Mouse (Mus musculus) liver, embryonic 12.5 days (tissue): ENCODE data around the gene Gm17018. TPM values are rescaled to one million over a fixed set of nuclear protein-coding genes. Genes with fewer than 3 reads are reported as not detected.

Experiments
- ATAC-seq: fragments of 200-750 bp; cut with Nextera tagmentation; 2 replicates; pipeline ENCODE4 v1.8.0; 2017; ENCODE audit warnings: moderate number of reproducible peaks, mild to moderate bottlenecking, moderate library complexity
- H3K27ac ChIP-seq: fragments of 300-500 bp; sonication (generic); 2 replicates; pipeline ENCODE4 v1.5.1; 2016; ENCODE audit warnings: mild to moderate bottlenecking
- H3K27me3 ChIP-seq: fragments of 300-500 bp; sonication (generic); replicated peaks from 2 replicates; pipeline ENCODE4 v1.6.1; 2016; ENCODE audit warnings: mild to moderate bottlenecking, moderate library complexity
- H3K36me3 ChIP-seq: fragments of 300-500 bp; sonication (generic); 2 replicates; pipeline ENCODE4 v1.6.1; 2016; ENCODE audit warnings: mild to moderate bottlenecking, moderate library complexity
- H3K4me1 ChIP-seq: fragments of 300-500 bp; sonication (generic); 2 replicates; pipeline ENCODE4 v1.6.1; 2016
- H3K4me2 ChIP-seq: fragments of 300-500 bp; sonication (generic); 2 replicates; pipeline ENCODE4 v1.6.1; 2016; ENCODE audit warnings: mild to moderate bottlenecking, moderate library complexity
- H3K4me3 ChIP-seq: fragments of 300-500 bp; sonication (generic); 2 replicates; pipeline ENCODE4 v1.5.1; 2016; ENCODE audit warnings: mild to moderate bottlenecking, moderate library complexity
- H3K9ac ChIP-seq: fragments of 300-500 bp; sonication (generic); 2 replicates; pipeline ENCODE4 v1.6.1; 2016; ENCODE audit warnings: mild to moderate bottlenecking, moderate library complexity
- H3K9me3 ChIP-seq: fragments of 300-500 bp; sonication (generic); replicated peaks from 2 replicates; pipeline ENCODE4 v1.6.1; 2016; ENCODE audit warnings: mild to moderate bottlenecking, moderate library complexity
- WGBS: fragments of 180-500 bp; shearing (Covaris S2); methylation state at CpG from one replicate; pipeline ENCODE4 v1.1.7; 2016; ENCODE audit not compliant: insufficient replicate concordance; 5-methylcytosine and 5-hydroxymethylcytosine counted together
- polyA plus RNA-seq: library from polyadenylated mRNA; unstranded; fragments of >200 nt; fragmentation: Nextera tagmentation; extraction: Ambion mirVana; gene quantifications from 2 replicates; pipeline ENCODE4 v1.2.1, GENCODE M21; 2016

The Gm17018 gene
- polyA plus RNA-seq, 1 experiment from 2014 or later, result 25.5 TPM

GRCm38 (mm10) chr19:45552187-45552586, 8.2 kb upstream of the Gm17018 start:
- WGBS, result 46% methylated on average over 6 of the region's 6 CpGs
- no peak for ATAC-seq
- no peaks in the 10 kb centered on the region for H3K27me3 ChIP-seq
- H3K4me3 ChIP-seq, result no peak overlapping the region
- H3K4me1 ChIP-seq, result peaks cover 41% of the 10 kb centered on the region
- no peaks in the 10 kb centered on the region for H3K9me3 ChIP-seq
- H3K9ac ChIP-seq, result no peak overlapping the region
- peaks cover 45% of the 10 kb centered on the region for H3K36me3 ChIP-seq
- no peak overlapping the region for H3K4me2 ChIP-seq
- no peak overlapping the region for H3K27ac ChIP-seq

GRCm38 (mm10) chr19:45554136-45554535, 6.3 kb upstream of the Gm17018 start:
- H3K36me3 ChIP-seq, result peaks cover 54% of the 10 kb centered on the region
- WGBS, result 89% methylated on average over 11 of the region's 11 CpGs

DNA sequence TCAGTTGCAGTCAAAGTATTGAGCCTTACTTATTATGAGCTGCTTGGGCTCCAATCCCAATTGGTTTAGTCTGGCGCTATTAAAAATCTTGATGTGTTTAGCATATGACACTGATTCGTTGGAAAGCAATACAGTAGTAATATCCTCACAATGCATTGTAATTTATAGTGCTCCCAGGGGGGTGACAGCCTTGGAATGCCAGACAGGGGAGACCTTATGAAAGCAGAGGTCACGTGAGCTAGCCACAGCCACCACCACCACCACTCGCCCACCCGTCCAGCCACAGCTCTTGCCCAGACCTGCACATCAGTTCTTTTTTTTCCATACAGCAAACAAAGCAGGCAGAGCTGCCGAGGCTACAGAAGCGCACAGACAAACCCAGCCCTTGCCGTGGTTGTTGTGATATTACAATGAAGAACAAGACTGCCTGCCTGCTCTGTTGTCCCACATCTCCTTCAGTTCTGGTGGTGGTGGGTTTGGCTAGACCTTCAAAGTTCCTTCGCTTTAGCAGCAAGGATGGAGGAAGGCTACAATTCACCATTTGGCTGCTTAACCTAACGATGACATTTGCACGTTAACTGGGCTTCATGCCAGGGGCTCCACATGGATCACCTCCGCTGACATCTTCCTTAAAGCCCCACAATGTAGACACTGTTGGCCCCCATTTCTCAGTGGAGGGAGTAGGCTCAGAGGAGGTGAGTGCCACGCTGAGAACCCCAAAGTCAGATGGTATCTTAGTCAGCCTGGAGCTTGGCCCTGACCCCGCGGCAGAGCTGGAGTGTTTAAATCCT, 5.7 kb downstream of the Gm17018 start:
- 0 out of 2 replicates have a peak, but pooled peaks cover 4% of the 10 kb centered on the region for H3K36me3 ChIP-seq
- WGBS, result 69% methylated on average over 15 of the region's 15 CpGs

More at GRCm38 (mm10) chr19:45554136-45554535, 6.3 kb upstream of the Gm17018 start:
- H3K27ac ChIP-seq, result no peak overlapping the region
- H3K4me1 ChIP-seq, result peaks cover 26% of the 10 kb centered on the region
- H3K27me3 ChIP-seq, result no peaks in the 10 kb centered on the region
- H3K4me2 ChIP-seq, result no peak overlapping the region
- no peak for ATAC-seq
- no peak overlapping the region for H3K9ac ChIP-seq
- H3K9me3 ChIP-seq, result no peaks in the 10 kb centered on the region
- H3K4me3 ChIP-seq, result no peak overlapping the region

GRCm38 (mm10) chr19:45567367-45567766, 7.0 kb downstream of the Gm17018 start:
- Histone ChIP-seq H3K27ac (no peak overlapping the region), H3K9me3 (no peaks in the 10 kb centered on the region), H3K4me3 (no peak overlapping the region), H3K9ac (no peak overlapping the region), H3K36me3 (peaks cover 10% of the 10 kb centered on the region; the same call in 1 of the 2 replicates), H3K27me3 (no peaks in the 10 kb centered on the region), H3K4me1 (peaks cover 16% of the 10 kb centered on the region), H3K4me2 (no peak overlapping the region)
- WGBS, result 76% methylated on average over 14 of the region's 14 CpGs
- ATAC-seq, result no peak

More for the DNA sequence above, 5.7 kb downstream of the Gm17018 start:
- no peak for ATAC-seq
- no peak overlapping the region for H3K4me3 ChIP-seq
- H3K27ac ChIP-seq, result no peak overlapping the region
- peaks cover 22% of the 10 kb centered on the region for H3K4me1 ChIP-seq
- H3K9me3 ChIP-seq, result no peaks in the 10 kb centered on the region
- no peaks in the 10 kb centered on the region for H3K27me3 ChIP-seq
- no peak overlapping the region for H3K9ac ChIP-seq
- H3K4me2 ChIP-seq, result no peak overlapping the region

DNA sequence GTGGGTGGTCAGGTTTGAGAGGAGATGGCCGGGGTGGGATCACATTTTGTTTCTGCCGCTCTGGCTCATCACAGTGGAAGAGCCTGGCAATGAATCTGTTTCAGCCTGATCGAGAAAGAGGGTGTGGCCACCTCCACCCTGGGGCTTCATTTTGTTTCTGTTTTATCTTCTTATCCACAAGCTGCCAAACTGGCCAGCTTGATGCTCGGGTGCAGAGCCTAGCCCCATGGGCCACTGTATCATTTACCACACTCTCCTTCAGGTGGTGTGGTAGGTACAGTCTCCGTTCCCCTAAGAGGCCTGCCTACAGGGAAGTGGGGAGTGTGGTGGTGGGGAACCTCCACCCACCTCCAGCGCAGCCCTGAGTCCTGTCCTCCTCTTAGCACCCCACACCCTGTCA, 12.6 kb downstream of the Gm17018 start:
- Histone ChIP-seq H3K9me3 (no peaks in the 10 kb centered on the region), H3K4me2 (peak overlapping the region; percentile 29), H3K4me3 (no peak overlapping the region), H3K36me3 (peaks cover 25% of the 10 kb centered on the region), H3K27me3 (no peaks in the 10 kb centered on the region), H3K27ac (no peak overlapping the region), H3K4me1 (peaks cover 55% of the 10 kb centered on the region), H3K9ac (no peak overlapping the region)
- 39% methylated on average over 6 of the region's 6 CpGs for WGBS
- ATAC-seq, result peak; percentile 69

- WGBS, result 18% methylated on average over 6 of the region's 6 CpGs
- peak; percentile 57; the same call in 1 of the 2 replicates for ATAC-seq
- H3K36me3 ChIP-seq, result peaks cover 33% of the 10 kb centered on the region
- H3K4me3 ChIP-seq, result no peak overlapping the region
- H3K4me2 ChIP-seq, result no peak overlapping the region
- H3K27ac ChIP-seq, result no peak overlapping the region
- H3K9ac ChIP-seq, result no peak overlapping the region
- H3K9me3 ChIP-seq, result no peaks in the 10 kb centered on the region
- H3K4me1 ChIP-seq, result peaks cover 55% of the 10 kb centered on the region
- H3K27me3 ChIP-seq, result no peaks in the 10 kb centered on the region
Observed at GRCm38 (mm10) chr19:45573861-45574267, 13.4 kb downstream of the Gm17018 start.

DNA sequence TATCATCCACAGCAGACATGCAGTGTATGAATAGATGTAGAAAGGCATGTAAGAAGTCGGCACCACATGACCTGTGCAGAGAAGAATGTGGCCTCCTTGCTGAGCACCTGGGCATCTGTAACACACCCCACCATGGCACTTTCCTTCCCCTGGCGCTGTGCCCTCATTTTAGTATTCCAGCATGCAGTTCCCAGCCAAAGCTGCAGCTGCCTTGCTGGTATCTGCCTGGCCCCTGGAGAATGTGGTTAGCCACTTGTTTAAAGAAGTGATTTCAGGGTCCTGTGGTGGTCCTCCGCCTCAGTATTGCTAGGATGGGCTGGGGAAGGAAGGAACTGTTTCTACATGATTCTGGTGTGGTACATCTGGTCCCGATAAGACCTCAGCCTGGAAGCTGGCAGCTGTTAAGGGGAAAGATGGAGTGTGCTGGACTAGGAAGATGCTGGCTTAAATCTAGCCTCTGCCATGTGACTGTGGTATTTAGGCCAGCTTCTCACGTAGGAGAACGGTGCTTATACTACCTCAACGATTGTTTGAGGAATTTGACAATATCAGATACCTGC, 14.0 kb downstream of the Gm17018 start:
- Histone ChIP-seq H3K9me3 (no peaks in the 10 kb centered on the region), H3K27ac (no peak overlapping the region), H3K9ac (no peak overlapping the region), H3K4me2 (peak overlapping the region; percentile 15; the same call in 1 of the 2 replicates), H3K27me3 (no peaks in the 10 kb centered on the region), H3K4me3 (no peak overlapping the region), H3K4me1 (peaks cover 55% of the 10 kb centered on the region), H3K36me3 (peaks cover 39% of the 10 kb centered on the region)
- ATAC-seq, result no peak
- 34% methylated on average over 7 of the region's 7 CpGs for WGBS

- H3K9ac ChIP-seq, result no peak overlapping the region
- peaks cover 55% of the 10 kb centered on the region for H3K4me1 ChIP-seq
- no peaks in the 10 kb centered on the region for H3K27me3 ChIP-seq
- no peaks in the 10 kb centered on the region for H3K9me3 ChIP-seq
- WGBS, result 28% methylated on average over 19 of the region's 19 CpGs
- peak overlapping the region; percentile 54 for H3K27ac ChIP-seq
- H3K4me3 ChIP-seq, result no peak overlapping the region
- peaks cover 43% of the 10 kb centered on the region for H3K36me3 ChIP-seq
- peak overlapping the region; percentile 15 for H3K4me2 ChIP-seq
- ATAC-seq, result no peak; the same call in 1 of the 2 replicates
Observed at GRCm38 (mm10) chr19:45574941-45575631, 14.7 kb downstream of the Gm17018 start.

DNA sequence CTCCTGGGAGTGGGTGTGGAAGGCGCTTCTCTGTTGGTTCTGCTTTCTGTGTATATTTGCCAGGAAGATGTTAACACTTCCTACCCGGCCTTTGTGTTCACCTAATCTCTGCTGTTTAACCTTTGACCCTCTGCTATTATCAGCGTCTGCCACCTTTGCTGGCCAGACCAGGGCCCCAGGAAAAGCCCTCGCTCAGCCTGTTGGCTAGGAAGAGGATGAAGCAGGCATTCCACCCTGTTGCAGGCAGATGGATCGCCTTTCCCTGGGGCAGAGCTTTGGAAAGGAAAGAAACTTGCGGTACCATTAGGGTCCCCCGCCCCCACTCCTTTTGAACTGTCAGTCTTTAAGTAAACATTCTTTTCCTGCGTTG, 15.2 kb downstream of the Gm17018 start:
- Histone ChIP-seq H3K9ac (no peak overlapping the region), H3K27me3 (no peaks in the 10 kb centered on the region), H3K4me3 (no peak overlapping the region), H3K4me2 (peak overlapping the region; percentile 15), H3K4me1 (peaks cover 55% of the 10 kb centered on the region), H3K36me3 (peaks cover 48% of the 10 kb centered on the region), H3K9me3 (no peaks in the 10 kb centered on the region), H3K27ac (peak overlapping the region; percentile 27; the same call in 1 of the 2 replicates)
- WGBS, result 12% methylated on average over 8 of the region's 8 CpGs
- ATAC-seq, result no peak

DNA sequence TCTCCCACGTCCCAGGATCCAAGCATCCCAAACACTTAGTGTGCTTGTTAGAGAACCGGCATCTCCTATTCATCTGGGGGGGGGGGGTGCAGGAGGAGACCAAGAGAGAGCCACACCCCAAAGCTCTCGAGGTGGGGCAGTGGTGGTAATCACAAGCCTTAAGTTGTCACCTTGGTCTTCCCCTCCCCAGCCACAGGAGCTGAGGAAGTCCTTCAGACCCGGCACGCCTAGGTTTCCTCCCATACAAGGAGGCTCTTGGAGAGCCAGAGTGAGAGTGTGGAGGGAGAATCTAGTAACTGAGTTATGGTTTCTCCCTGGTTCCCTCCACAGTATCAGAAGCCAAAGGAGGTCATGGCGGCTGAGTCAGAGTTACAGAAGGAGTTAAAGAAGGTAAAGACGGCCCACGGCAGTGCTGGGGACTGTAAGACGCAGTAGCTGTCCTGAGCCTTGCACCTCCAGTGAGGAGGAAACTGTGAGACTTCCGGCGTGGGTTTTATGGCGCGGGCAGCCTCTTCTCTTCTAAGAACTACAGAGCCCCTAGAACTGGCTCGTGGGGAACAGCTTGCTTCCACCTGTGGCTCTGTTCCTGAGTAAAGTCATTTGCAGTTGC, 16.8 kb downstream of the Gm17018 start:
- H3K4me3 ChIP-seq, result no peak overlapping the region
- no peaks in the 10 kb centered on the region for H3K27me3 ChIP-seq
- WGBS, result 51% methylated on average over 14 of the region's 14 CpGs
- no peak overlapping the region for H3K9ac ChIP-seq
- no peaks in the 10 kb centered on the region for H3K9me3 ChIP-seq
- no peak for ATAC-seq
- peaks cover 60% of the 10 kb centered on the region for H3K4me1 ChIP-seq
- H3K36me3 ChIP-seq, result peaks cover 46% of the 10 kb centered on the region
- no peak overlapping the region; the same call in 1 of the 2 replicates for H3K27ac ChIP-seq
- no peak overlapping the region for H3K4me2 ChIP-seq

DNA sequence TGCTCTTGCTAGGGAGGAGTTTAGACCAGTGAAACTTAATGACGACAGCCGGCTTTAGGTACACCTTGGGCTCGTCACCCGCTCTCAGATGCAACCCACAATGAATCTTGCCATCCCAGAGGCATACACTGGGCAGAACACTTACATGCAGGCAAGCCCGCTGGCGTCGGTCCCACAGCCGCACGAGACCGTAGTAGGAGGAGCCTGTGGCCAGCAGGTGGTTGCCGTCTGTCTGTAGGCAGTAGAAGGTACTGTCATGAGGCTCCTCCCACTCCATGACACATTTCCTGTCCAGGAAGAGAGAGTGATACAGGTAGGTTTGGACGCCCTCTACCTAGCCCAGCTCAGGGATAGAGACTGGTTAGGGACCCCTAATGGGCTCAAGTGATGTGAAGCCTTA, 18.6 kb downstream of the Gm17018 start:
- no peak for ATAC-seq
- Histone ChIP-seq H3K4me2 (no peak overlapping the region), H3K9me3 (no peaks in the 10 kb centered on the region), H3K4me3 (no peak overlapping the region), H3K9ac (no peak overlapping the region), H3K27me3 (no peaks in the 10 kb centered on the region), H3K4me1 (peaks cover 50% of the 10 kb centered on the region), H3K36me3 (peaks cover 45% of the 10 kb centered on the region), H3K27ac (no peak overlapping the region)
- WGBS, result 85% methylated on average over 12 of the region's 12 CpGs
